Mouse (Mus musculus) urinary bladder, adult 2 months (tissue): ENCODE results near the gene Ampd1. TPM values are rescaled to one million over a fixed set of nuclear protein-coding genes. Genes with fewer than 3 reads are reported as not detected.

Source experiments
- DNase-seq: peaks from one replicate; pipeline ENCODE4 v3.0.0; 2022; ENCODE audit warnings: low spot score
- polyA plus RNA-seq: library from polyadenylated mRNA; depleted of rRNA; stranded (reverse); fragments of >200 nt; gene quantifications from 2 replicates; pipeline ENCODE4 v1.2.3, GENCODE M21; 2012; rRNA removed

Gene Ampd1
- polyA plus RNA-seq: 0.11 TPM in 1 of 2 replicates, not detected in the other

DNA sequence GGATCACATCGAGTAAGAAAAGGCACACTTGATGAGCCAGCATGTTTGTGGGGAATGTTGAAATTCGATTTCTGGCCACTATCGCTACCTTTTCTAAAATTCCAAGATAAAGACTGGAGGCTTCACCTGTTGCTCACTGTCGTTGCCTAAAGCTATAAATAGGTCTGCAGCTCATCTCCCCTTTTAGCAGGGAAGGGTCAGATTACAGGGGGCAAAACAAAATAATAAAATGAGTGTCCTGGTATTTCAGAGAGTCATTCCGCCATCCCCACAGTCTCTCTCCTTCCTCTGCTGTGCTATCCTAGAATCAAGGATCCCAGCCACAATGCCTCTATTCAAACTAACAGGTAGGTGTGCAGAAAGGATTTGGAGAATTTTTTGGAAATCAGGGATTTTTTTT, at the start of gene Ampd1:
Gene Ampd1 (plus strand): TSS at position 244 of the 400 bp plus-strand sequence.
- no peak for DNase-seq

DNA sequence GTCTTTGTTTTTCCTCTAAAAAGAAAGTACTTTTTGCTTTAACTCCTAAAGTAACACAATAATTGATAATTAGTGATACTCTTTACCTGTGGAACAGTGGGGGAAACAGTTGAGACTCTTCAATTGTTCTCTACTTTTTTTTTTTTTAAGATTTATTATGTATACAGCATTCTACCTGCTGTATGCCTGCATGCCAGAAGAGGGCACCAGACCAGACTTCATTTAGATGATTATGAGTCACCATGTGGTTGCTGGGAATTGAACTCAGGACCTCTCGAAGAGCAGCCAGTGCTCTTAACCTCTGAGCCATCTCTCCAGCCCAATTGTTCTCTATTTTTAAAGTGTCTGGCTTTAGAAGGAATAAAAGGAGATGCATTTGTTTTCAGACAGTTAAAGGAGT, 47.6 kb upstream of the Ampd1 start:
- DNase-seq: no peak

DNA sequence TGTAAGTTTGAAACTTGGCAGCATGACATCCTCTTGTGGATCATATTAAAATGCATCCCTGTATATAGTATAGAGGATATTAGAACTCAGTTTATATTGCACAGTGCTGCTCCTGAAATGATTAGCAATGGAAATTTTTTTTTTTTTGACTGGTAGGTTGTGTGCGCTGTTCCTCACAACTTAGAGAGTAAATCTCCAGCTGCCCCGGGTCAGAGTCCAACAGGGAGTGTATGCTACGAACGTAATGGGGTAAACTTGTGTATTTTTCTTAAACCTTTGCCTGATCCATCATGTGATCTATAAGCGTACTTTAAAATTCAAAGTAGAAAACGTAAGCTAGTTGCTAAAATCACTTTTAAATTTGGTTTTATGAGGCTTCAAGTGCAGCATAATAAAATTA, 33.5 kb upstream of the Ampd1 start:
- DNase-seq: no peak

DNA sequence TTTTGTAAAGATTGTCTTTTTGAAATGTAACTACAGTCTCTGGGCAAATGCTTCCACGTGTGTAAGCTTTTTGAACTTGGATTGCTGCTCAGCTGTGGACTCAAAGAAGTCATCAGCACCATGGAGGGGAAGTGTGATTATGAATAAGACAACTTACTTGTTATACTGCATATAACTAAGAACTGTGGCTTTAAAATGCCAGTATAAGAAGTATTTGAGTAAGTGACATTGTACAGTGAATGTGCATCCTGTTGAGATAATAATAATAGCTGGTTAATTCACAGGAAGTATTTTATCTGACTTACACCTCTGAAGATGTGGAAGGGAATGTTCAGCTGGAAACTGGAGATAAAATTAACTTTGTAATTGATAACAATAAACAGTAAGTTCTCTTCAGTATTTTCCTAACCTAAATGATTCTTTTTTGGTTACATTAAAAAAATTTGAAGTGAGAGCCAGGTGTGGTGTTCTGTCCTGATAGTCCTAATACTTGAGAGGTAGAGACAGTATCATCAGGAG, 32.9 kb upstream of the Ampd1 start:
- no peak for DNase-seq

DNA sequence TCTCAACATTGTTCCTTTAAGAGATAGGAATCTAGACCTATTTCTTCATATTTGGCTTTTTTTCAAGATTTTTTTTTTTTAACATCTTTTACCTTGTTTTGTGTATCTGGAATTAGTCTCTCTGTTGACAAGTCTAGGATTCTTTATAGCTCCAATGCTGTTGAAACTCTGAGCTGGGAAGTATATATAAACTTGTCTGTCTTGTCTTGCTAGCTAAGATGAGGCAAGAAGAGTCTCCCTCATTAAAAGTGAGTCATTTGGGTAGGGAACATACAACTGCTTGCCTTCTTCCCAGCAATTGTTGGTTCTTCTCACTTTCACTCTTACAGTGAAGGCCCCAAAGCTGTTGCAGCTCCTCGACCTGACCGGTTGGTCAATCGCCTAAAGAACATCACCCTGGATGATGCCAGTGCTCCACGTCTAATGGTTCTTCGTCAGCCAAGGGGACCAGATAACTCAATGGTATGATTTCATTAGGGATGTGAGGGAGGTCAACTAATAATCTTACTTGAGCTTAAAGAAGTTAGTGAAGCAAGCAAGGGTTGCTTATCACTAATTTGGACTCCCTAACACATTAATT, 17.7 kb upstream of the Ampd1 start:
- DNase-seq: no peak

DNA sequence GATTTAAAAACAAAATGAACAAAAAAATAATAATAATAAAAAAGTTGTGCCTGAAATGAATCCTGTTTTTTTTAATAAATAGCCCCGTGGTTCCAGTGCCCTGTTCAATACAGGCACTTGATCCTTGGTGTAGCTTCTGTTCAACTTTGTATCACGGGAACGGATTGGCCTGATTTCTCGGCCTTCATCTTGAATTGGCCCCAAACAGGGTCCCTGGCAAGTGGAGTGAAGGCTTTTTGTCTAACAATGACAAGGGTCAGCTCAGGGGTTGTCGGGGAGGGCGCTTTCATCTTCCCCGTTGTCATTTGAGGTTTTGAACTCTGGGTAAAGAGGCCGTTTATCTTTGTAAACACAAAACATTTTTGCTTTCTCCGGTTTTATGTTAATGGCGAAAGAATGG, 16.1 kb upstream of the Ampd1 start:
- no peak for DNase-seq

DNA sequence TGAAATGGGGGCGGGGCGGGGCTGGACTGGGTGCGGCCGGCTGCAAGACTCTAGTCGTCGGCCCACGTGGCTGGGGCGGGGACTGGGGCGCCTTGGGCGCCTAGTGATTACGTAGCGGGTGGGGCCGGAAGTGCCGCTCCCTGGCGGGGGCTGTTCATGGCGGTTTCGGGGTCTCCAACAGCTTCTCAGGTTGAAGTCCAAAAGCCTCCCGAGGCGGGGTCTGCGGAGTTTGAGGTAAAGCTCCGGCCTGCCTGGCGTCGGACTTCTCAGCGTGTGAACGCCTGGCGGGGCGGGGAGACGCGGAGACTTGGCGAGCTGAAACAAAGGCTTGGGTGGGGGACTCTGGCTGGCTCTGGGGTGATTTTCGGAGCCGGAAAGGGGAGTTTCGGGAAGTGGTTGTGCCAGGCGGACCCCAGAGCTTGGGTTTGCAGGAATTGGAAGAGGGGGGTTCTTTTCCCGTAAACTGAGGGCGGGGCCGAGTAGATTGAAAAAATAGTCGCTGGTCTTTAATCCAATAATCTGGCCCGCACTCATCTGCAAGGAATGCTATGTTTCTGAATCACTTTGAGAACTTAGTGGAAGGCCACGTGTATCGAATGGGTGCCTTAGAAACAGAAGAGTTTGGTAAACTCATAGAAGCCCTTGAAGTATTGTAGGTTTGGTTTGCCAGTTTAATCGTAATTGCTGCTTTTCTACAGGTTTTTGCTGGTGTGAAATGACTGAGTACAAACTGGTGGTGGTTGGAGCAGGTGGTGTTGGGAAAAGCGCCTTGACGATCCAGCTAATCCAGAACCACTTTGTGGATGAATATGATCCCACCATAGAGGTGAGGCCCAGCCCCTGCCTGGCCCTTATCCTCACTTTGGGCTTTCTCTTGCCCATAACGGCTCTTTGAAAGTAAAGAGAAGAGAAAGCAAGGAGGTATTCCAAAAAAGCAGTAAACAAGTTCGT, 15.3 kb upstream of the Ampd1 start, which contains the start of gene Nras:
Gene Nras (plus strand): TSS at position 79 of the 951 bp plus-strand sequence.
- DNase-seq: peak; percentile 93

DNA sequence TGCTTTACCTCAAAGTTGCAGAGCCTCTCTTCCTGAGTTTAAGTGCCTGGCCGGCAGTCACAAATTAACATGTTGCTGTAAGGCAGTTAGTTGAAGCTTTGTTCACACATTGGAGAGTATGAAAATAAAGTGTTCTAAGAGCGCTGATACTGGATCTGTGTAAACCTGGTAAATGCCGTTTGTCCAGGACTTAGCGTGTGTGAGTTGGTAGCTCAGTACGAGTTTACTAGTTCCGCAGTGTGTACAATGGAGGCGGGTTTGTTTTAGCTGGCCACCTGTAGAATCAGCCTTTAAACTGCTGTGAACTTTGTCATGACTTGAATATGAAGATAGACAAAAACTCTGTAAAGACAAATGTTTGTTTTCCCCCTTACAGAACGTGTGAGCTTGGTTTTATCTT, 6.9 kb upstream of the Ampd1 start:
- DNase-seq: no peak

DNA sequence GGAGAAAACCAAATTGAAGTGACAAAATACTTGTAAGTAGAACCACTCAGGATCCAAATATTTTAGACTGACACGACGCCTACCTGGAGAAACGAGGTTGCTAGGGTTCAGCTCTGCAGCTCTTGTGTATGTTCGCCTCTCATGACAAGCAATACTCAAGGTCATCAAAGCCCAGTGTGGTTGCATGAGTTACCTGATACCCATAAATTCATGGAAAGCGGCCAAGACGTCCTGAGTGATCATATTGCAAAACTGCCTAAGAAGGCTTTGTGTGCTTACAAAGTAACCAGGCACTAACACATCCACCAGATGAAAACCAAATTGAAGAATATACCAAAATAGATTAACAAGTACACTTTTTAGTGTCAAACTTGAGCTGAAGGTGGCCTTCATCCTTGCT, 4.8 kb upstream of the Ampd1 start:
- no peak for DNase-seq

DNA sequence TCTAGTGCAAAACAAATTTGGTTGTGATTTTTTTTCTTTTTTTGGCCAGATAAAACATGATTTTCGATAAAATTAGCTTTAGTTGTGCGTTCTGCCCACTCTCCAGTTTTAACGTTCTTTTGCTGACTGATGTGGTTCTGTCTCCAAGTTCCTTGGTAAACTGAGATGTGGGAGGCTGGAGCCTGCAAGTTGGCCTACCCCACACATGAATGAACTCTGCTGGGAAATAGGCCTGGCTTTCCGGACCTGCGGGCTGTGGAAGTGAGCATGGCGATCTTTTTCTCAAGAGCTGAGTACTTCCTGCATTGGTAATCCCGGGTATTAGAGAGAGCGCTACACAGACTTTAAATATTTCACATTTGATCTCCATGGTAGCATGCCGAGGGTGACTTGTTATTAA, 2.1 kb downstream of the Ampd1 start:
- DNase-seq: no peak

DNA sequence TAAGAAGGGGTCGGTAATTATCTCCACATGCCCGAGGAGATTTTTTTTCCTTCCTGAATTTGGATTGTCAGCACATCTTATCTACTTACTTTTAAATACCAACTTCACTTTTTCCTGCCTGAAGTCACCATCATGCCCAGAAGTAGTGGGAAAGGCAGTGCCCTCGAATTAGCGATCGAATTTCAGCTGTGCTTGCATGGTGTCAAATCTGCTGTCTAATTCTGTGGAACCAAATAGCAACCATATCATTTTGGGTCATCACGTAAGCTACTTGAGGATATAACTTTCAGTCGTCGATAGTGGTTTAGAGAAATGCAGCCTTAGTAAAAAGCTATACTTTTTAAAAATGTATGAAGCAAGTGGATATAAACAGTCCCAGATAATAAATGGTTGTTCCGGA, 2.7 kb downstream of the Ampd1 start:
- DNase-seq: no peak

DNA sequence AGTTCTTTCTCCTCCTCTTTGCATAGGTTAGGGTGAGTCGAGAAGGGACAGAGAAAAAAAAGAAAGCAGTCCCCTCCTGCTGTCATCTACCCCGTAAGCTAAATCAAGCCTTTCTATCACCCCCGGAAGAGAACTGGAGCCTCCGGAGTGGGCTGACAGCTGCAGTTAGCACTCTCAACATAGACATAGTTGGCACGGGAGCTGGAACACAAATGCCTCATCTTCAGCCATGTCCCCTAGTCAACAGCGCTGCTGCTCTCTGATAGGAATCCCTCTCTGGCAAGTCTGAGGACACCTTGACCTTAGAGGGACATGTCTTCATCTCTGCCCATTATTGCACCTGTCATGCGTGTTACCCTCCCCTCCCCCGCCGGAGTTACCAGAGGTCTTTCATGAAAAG, 5.5 kb downstream of the Ampd1 start:
- DNase-seq: no peak

DNA sequence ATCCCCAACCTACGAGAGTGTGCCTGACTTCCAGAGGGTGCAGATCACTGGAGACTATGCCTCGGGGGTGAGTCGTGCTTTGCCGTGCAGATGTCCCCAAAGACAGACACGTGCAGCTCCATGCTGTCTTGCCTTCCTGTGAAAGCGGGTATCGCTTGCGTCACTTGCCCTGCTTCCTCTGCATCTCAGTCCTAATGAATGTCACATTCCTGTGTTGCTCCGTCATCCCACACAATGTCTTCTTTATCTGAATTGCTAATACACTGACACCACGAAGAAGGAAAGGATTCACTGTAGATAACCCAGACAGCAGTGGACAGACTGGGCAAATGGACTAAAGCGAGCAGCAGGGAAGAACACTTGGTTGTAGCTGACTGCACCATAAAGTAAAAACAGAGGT, 7.2 kb downstream of the Ampd1 start:
- no peak for DNase-seq

DNA sequence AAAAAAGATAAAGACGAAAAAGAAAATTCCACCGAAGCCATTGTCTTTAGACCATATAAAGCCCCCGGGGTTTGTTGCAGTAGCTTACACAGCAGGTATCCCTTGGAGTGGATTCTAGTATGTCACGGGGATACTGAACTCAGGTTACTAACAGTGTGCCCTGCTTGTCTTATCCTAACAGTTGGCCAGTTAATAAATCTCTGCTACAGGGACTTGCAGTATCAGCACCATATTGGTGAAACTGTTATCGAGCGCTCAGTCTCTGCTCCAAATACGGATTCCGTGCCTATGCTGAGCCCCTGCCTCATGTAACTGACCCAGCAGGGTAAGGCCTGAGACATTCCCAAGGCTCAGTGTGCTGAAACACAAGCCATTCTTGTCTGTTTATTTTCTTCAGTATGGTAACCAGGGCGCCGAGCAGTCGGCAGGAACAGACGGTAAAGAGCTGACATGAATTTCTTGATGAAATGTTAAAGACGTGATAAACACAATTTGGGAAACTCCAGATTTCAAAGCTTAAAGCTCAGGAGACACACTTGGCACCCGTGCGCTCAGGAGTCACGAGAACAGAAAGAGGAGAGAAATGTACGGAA, 8.1 kb downstream of the Ampd1 start:
- DNase-seq: no peak

DNA sequence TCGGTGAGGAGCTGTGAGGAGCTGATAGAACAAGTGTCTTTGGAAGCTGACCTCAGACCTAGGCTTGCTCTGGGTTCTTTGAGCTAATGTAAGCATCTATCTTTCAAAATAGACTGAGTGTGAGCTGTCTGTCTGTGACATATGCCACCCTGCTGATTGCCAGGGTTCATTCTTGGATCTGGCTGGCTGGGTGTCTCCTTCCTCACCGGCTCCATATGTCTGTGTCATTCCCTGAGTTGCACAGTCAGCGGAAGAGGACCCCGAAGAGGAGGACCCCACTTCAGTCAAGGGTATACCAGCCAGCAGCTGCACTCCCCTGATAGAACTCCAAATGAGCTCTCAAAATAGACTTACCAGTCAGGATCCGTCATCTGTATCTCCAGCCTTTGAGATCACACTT, 8.9 kb downstream of the Ampd1 start:
- DNase-seq: no peak

DNA sequence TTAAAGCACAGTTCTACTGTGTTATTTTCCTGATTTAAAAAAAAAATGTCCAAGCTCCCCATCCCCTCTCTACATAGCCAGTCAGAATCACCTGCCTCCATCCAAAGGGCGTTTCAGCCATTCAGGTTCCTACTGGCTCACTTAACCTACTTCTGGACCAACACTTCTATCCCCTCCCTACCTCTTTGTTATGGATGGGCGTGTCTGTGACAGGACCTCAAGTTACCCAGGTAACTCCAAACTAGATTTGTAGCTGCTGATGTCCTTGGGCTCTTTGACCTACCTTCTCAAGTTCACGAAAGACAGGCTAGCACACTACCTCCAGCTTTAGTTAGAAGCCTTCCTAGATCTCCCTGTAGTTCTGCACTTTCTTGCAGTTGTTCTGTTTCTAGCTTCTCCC, 12.2 kb downstream of the Ampd1 start:
- no peak for DNase-seq

DNA sequence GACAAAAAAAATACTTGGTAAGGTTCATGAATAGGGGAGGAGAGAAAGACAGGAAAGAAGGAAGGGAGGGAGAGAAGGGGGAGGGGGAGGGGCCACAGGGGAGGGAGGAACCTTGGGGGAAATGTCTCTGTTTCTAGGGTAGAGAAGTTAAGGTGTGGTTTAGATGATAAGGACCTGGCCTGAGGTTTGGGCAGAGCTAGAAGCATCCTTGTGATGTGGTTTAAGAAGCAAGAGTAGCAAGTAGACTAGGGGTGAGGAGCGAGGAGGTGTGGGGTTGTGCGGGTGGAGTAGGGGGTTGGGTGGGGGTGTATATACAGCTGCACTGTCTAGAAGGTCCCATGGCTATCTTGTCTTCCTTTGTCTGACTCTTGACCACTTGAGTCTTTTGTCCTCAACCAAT, 17.9 kb downstream of the Ampd1 start:
- no peak for DNase-seq

DNA sequence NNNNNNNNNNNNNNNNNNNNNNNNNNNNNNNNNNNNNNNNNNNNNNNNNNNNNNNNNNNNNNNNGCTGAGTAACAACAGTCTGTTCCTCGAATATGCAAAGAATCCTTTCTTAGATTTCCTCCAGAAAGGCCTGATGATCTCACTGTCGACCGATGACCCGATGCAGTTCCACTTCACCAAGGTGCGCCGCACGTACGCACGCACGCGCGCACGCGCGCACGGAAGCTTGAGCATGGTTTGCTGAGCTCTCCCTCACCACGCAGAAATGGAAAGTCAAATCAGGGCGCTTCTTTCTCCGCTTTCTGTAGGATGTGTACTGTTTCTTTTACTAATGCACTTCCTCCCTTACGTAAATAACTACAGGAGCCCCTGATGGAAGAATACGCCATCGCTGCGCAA, 24.8 kb downstream of the Ampd1 start:
- DNase-seq: no peak

DNA sequence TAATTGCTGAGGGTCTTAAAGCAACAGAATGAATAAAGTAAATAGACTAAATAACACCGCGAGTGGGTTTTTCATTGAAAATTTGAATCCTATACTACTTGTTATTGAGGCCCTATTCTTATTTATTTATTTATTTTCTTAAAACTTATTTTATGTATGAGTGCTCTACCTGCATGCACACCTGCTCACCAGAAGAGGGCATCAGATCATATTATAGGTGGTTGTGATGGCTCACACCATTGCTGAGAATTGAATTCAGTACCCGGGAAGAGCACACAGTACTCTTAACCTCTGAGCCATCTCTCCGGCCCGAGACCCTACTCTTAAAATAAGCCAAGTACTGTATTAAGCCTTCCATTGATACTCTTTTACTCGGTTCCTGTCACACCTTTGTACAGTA, 25.9 kb downstream of the Ampd1 start:
- no peak for DNase-seq

DNA sequence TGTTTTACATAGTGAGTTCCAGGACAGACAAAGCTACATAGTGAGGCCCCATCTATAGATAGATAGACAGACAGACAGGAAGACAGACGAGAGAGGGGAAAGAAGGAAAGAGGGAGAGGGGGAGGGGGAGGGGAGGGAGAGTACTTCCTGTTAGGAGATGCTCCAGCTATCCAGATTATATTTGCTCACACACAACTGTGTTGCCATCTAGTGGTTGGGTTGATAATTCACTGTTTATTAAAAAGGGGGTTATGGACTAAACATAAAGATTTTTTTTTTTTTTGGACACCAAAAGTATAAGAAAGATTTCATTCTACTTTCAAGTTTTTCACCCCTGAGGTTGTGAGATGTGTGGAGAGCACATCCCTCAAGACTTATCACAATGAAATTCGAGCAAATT, 26.9 kb downstream of the Ampd1 start:
- no peak for DNase-seq

DNA sequence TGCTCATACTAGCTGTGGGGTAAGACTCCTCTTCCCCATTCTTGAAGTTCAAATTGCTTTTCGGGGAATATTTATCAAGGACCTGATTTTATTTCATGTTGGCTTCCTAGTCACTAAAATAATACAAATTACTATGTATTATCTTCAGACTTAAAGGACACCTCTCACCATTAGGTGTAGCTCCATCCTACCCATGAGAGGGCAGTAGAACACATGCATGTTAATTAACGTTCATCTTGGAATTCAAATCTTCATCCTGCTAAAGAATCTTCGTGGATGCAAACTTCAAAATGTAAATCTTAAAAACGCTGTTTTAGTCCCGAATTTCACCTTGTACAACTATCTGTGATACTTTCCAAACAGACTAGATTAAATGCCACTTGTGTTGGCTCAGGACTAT, 27.4 kb downstream of the Ampd1 start:
- DNase-seq: no peak

DNA sequence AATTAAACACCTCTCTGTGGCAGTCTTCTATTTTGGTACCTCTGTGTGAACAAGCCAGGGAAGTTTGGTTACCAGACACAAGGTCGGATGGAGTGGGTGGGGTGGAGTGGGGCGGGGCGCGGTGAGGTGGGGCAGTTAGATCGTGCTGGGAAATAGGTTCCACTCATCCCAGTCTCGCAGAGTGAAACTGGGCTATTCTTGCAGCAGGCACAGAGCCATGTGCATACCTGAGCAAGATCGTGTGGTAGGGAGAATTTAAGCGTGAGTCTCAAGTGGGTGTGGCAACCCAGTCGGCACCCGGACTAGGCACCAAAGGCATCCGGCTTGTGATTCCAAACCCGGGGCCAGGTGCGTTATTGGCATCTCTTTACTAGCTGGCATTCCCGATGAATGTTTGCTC, 28.1 kb downstream of the Ampd1 start:
- peak; percentile 23 for DNase-seq
